Mouse (Mus musculus) embryonic facial prominence, embryonic 12.5 days (tissue): ENCODE results near the gene Rpl23. TPM values are rescaled to one million over a fixed set of nuclear protein-coding genes. Genes with fewer than 3 reads are reported as not detected.
"Not testable (repeated sequence)": the region's sequence is repeated elsewhere in the genome, so short reads cannot be mapped to it uniquely, and the experiment has no call there.

Experiments
- ATAC-seq: fragments of 200-750 bp; cut with Nextera tagmentation; 2 replicates; pipeline ENCODE4 v1.8.0; 2017; ENCODE audit not compliant: insufficient number of reproducible peaks, insufficient read depth, low FRiP score, low TSS enrichment
- H3K27ac ChIP-seq: fragments of 300-500 bp; sonication (generic); 2 replicates; pipeline ENCODE4 v1.5.1; 2016; ENCODE audit warnings: mild to moderate bottlenecking
- H3K27me3 ChIP-seq: fragments of 300-500 bp; sonication (generic); 2 replicates; pipeline ENCODE4 v1.6.1; 2016; ENCODE audit warnings: mild to moderate bottlenecking, moderate library complexity
- H3K36me3 ChIP-seq: fragments of 300-500 bp; sonication (generic); 2 replicates; pipeline ENCODE4 v1.6.1; 2016; ENCODE audit warnings: mild to moderate bottlenecking
- H3K4me1 ChIP-seq: fragments of 300-500 bp; sonication (generic); 2 replicates; pipeline ENCODE4 v1.6.1; 2016
- H3K4me2 ChIP-seq: fragments of 300-500 bp; sonication (generic); replicated peaks from 2 replicates; pipeline ENCODE4 v1.6.1; 2016; ENCODE audit warnings: mild to moderate bottlenecking, moderate library complexity
- H3K4me3 ChIP-seq: fragments of 300-500 bp; sonication (generic); 2 replicates; pipeline ENCODE4 v1.5.1; 2016; ENCODE audit warnings: mild to moderate bottlenecking
- H3K9ac ChIP-seq: fragments of 300-500 bp; sonication (generic); 2 replicates; pipeline ENCODE4 v1.6.1; 2016; ENCODE audit warnings: mild to moderate bottlenecking, moderate library complexity
- H3K9me3 ChIP-seq: fragments of 300-500 bp; sonication (generic); 2 replicates; pipeline ENCODE4 v1.6.1; 2016; ENCODE audit warnings: mild to moderate bottlenecking, moderate library complexity
- WGBS: fragments of 180-500 bp; shearing (Covaris S2); methylation state at CpG from one replicate; pipeline ENCODE4 v1.1.7; 2016; 5-methylcytosine and 5-hydroxymethylcytosine counted together
- microRNA-seq: library from miRNA; unstranded; fragments of <30 nt; microRNA quantifications from one replicate; pipeline ENCODE4, GENCODE M21; 2017
- polyA plus RNA-seq: library from polyadenylated mRNA; unstranded; fragments of >200 nt; fragmentation: Nextera tagmentation; extraction: Ambion mirVana; gene quantifications from 2 replicates; pipeline ENCODE4 v1.2.1, GENCODE M21; 2016

Gene Rpl23
- polyA plus RNA-seq, 1 experiment from 2014 or later: 481 TPM

DNA sequence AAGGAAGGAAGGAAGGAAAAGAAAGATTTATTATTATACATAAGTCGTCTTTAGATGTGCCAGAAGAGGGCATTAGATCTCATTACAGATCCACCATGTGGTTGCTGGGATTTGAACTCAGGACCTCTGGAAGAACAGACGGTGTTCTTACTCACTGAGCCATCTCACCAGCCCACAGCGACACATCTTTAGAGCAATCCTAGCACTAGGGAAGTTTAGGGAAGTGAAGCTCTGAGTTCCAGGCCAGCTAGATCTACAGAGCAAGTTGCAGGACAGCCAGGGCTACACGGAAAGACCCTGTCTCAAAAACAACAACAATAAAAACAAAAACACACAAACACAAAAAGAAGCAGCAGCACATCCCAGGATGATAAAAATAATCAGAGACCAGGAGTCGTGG, 47.4 kb downstream of the Rpl23 start:
- not testable (repeated sequence) for ATAC-seq
- 87% methylated on average over 5 of the region's 5 CpGs for WGBS

DNA sequence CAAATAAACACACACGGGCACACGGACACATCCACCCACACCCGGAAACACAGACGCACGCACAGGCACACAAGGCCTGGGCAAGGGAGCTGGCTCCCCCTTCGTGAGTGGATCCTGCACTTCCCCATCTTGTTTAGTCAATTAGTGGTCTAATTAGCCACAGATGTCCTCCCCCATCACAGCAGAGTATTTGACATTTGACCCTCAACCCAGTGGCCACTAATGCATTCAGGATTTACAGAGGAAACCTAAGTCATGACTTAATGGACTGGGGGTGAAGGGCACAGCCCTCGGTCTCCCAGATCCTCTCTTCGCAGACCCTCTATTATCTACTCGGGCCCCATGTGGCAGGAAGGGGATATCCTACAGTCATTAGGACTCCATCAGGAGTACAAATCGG, 48.5 kb downstream of the Rpl23 start:
- no peak for ATAC-seq
- H3K36me3 ChIP-seq: peaks cover 26% of the 10 kb centered on the region
- H3K27ac ChIP-seq: peak overlapping the region; percentile 32; the same call in 1 of the 2 replicates
- H3K4me3 ChIP-seq: no peak overlapping the region
- 11% methylated on average over 10 of the region's 10 CpGs for WGBS
- H3K4me2 ChIP-seq: peak overlapping the region; percentile 26; the same call in 1 of the 2 replicates
- no peak overlapping the region for H3K9ac ChIP-seq
- no peaks in the 10 kb centered on the region for H3K27me3 ChIP-seq
- peaks cover 25% of the 10 kb centered on the region for H3K4me1 ChIP-seq
- H3K9me3 ChIP-seq: no peaks in the 10 kb centered on the region

More for the DNA sequence above, 47.4 kb downstream of the Rpl23 start:
- not testable (repeated sequence) for H3K27ac ChIP-seq, H3K4me2 ChIP-seq, H3K9ac ChIP-seq, H3K27me3 ChIP-seq, H3K4me3 ChIP-seq, H3K9me3 ChIP-seq
- peaks cover 16% of the 10 kb centered on the region for H3K36me3 ChIP-seq
- H3K4me1 ChIP-seq: peaks cover 25% of the 10 kb centered on the region

GRCm38 (mm10) chr11:97728730-97729129, 53.5 kb downstream of the Rpl23 start:
- Histone ChIP-seq H3K9me3 (no peaks in the 10 kb centered on the region), H3K4me1 (peaks cover 10% of the 10 kb centered on the region), H3K4me3 (no peak overlapping the region), H3K9ac (no peak overlapping the region), H3K4me2 (no peak overlapping the region), H3K36me3 (peaks cover 73% of the 10 kb centered on the region), H3K27me3 (no peaks in the 10 kb centered on the region), H3K27ac (no peak overlapping the region)
- no peak for ATAC-seq
- 73% methylated on average over 7 of the region's 7 CpGs for WGBS

DNA sequence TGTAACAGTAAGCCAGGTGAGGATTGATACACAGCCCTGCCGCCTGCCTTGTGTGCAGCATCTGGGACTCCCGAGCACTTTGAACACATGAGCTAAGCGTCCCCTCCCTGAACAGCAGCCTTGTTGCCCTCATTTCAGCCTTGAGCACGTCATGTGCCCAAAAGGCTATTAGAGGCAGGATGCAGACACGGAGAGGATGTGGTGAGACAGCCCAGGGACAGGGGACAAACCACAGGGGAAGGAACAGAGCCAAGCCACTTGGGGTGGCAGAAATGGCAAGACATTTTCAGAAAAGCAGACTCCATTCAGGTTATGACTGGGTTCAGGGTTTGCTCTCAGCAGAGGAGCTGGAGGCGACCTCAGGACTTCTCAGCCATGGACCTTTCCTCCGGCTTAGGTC, 53.9 kb downstream of the Rpl23 start:
- Histone ChIP-seq H3K9ac (0 out of 2 replicates have a peak overlapping the region, but pooled peaks have one; percentile 25), H3K4me2 (no peak overlapping the region), H3K27ac (no peak overlapping the region), H3K27me3 (no peaks in the 10 kb centered on the region), H3K4me1 (peaks cover 6% of the 10 kb centered on the region), H3K36me3 (peaks cover 78% of the 10 kb centered on the region), H3K4me3 (no peak overlapping the region), H3K9me3 (no peaks in the 10 kb centered on the region)
- ATAC-seq: no peak
- WGBS: 63% methylated on average over 7 of the region's 7 CpGs

Small RNAs within 50 kb of the gene (microRNA-seq; reads per million reads assigned to microRNA genes)
- not detected for gene Mir8102

Other genes starting within 250 kb of the Rpl23 start
- 1.00 and 1.3 TPM in 2 replicates for gene Srcin1, start 206.3 kb downstream of the Rpl23 start, polyA plus RNA-seq
- gene Epop, start 152.7 kb downstream of the Rpl23 start, polyA plus RNA-seq: 15.3 and 16.4 TPM in 2 replicates
- gene Mllt6, start 119.0 kb downstream of the Rpl23 start, polyA plus RNA-seq: 3.2 and 3.4 TPM in 2 replicates
- gene Cisd3, start 96.6 kb downstream of the Rpl23 start, polyA plus RNA-seq: 11.6 and 13.7 TPM in 2 replicates
- gene Pcgf2, start 81.9 kb downstream of the Rpl23 start, polyA plus RNA-seq: 20.6 and 21.6 TPM in 2 replicates
- 447 and 479 TPM in 2 replicates for gene Psmb3, start 79.0 kb downstream of the Rpl23 start, polyA plus RNA-seq
- gene Pip4k2b, start 37.7 kb downstream of the Rpl23 start, polyA plus RNA-seq: 2.6 and 3.0 TPM in 2 replicates
- gene Cwc25, start 15.9 kb downstream of the Rpl23 start, polyA plus RNA-seq: 23.1 and 24.8 TPM in 2 replicates
- gene 1700001P01Rik, start 6.5 kb downstream of the Rpl23 start, polyA plus RNA-seq: 0.39 TPM in 1 of 2 replicates, not detected in the other
- 117 and 125 TPM in 2 replicates for gene Lasp1, start 16.6 kb upstream of the Rpl23 start, polyA plus RNA-seq
- gene B230217C12Rik, start 58.3 kb upstream of the Rpl23 start, polyA plus RNA-seq: 11.3 and 12.4 TPM in 2 replicates
- 0.50 and 0.51 TPM in 2 replicates for gene Fbxo47, start 101.7 kb upstream of the Rpl23 start, polyA plus RNA-seq
- gene Plxdc1, start 204.0 kb upstream of the Rpl23 start, polyA plus RNA-seq: 0.32 and 0.70 TPM in 2 replicates
- gene Arl5c, start 213.7 kb upstream of the Rpl23 start, polyA plus RNA-seq: 6.9 and 7.6 TPM in 2 replicates
- gene Cacnb1, start 240.6 kb upstream of the Rpl23 start, polyA plus RNA-seq: 14.8 and 16.6 TPM in 2 replicates
- gene Rpl19, start 244.3 kb upstream of the Rpl23 start, polyA plus RNA-seq: 942 and 959 TPM in 2 replicates